Mouse (Mus musculus) G1E (cell line): ENCODE measurements at regions not wholly inside any gene's neighbourhood (a gene's known extent, or its start where the extent isn't known, plus 50 kb on each side); places are given as distances from the start of the nearest gene placed in this dataset.

Source experiments
- CTCF ChIP-seq: IDR thresholded peaks from 2 replicates; pipeline ENCODE4 v1.5.1; 2012; ENCODE audit warnings: low read depth, low read length, inconsistent platforms, mixed read lengths
- GATA1 ChIP-seq: IDR thresholded peaks from 2 replicates; pipeline ENCODE4 v1.6.1; 2012; ENCODE audit warnings: borderline replicate concordance, low read length, inconsistent platforms, mixed read lengths
- GATA2 ChIP-seq: IDR thresholded peaks from 2 replicates; pipeline ENCODE4 v1.6.1; 2012; ENCODE audit warnings: low read depth, low read length, inconsistent platforms, borderline replicate concordance
- POLR2AphosphoS5 ChIP-seq: IDR thresholded peaks from 2 replicates; pipeline ENCODE4 v1.6.1; 2012; ENCODE audit warnings: low read depth, low read length, inconsistent platforms; ENCODE audit not compliant: insufficient replicate concordance

DNA sequence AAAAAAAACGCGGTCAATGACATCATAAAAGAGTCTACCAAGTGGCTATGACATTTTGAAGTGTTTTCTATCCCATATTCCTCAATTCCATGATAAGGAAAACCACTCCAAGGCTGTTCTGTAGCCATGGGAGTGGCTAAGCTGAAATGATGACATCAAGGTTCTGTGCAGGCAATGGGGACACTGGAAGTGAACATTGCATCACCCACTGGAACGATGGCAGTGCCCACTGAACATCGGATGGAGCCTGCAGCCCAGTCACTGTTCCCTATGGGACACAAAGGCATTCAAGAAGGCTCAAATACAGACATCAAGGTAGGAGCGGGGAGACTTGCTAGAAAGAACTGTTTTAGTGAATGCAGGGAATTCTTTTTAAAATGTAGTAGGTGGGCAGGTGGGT lies 410.8 kb downstream of the Cd83 start:
- TF ChIP-seq CTCF (no peak), POLR2AphosphoS5 (no peak), GATA2 (no peak), GATA1 (no peak)
